Mouse (Mus musculus): Measurements from ENCODE around the gene Dgkb.

DNA sequence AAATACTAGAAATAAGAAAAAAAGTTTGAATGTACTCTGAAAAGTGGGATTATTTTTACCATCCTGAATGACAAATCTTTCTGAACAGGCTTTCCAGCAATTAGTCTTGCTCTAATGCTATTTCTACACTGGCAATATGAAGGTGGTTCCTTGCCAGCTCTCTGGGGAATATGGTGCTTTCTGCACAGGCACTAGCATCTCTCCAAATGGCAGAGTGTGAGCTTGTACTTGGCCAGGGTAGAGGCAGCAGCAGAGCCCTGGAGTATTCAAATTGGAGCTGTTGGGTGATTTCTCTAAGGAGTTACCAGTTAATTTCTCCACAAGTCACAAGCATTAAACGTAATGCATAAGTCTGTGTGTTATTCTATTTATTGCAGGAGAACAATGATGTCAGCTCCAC is 569.5 kb downstream of the Dgkb start:
- TF ChIP-seq GATA1 (IDR thresholded peaks at IDR 0.05; ENCODE audit: borderline replicate concordance, low read length) (no peak), FLI1 (IDR thresholded peaks at IDR 0.05; ENCODE audit: low read length) (no peak)

Measured in megakaryocyte, embryonic 14.5 days (primary cell).